Mouse (Mus musculus) E14TG2a.4 (cell line): ENCODE data around the gene 1700030K09Rik.

Experiments
- CTCF ChIP-seq: conservative IDR thresholded peaks from 2 replicates; pipeline ENCODE4 v1.5.1; 2014; ENCODE audit warnings: low read length
- NANOG ChIP-seq: IDR thresholded peaks from 2 replicates; pipeline ENCODE4 v1.6.1; 2014; ENCODE audit warnings: borderline replicate concordance, low read length, mixed read lengths
- POU5F1 ChIP-seq: IDR thresholded peaks from 2 replicates; pipeline ENCODE4 v1.6.1; 2014; ENCODE audit warnings: low read length, borderline replicate concordance

- TF ChIP-seq CTCF (peak; percentile 51), NANOG (no peak), POU5F1 (no peak)
Observed at GRCm38 (mm10) chr8:72429676-72430075, 14.0 kb upstream of the 1700030K09Rik start.
